Mouse (Mus musculus) ES-E14 (cell line): ENCODE data around the gene Ndufa5.

Source experiments
- CHD2 ChIP-seq: IDR thresholded peaks from 2 replicates; pipeline ENCODE4 v1.6.1; 2014; ENCODE audit warnings: mild to moderate bottlenecking, low read depth, low read length, inconsistent platforms
- ZNF384 ChIP-seq: IDR thresholded peaks from 2 replicates; pipeline ENCODE4 v1.6.1; 2012; ENCODE audit warnings: low read depth, low read length, inconsistent platforms

- TF ChIP-seq CHD2 (no peak), ZNF384 (no peak)
These were observed 12.3 kb upstream of the Ndufa5 start for GRCm38 (mm10) chr6:24540106-24540505.
